Mouse (Mus musculus) embryo, embryonic 10.5 days (tissue): ENCODE measurements around the gene C1ql2.

Source experiments
- DNase-seq: peaks from one replicate; pipeline ENCODE4 v3.0.0-alpha.2; 2015; ENCODE audit warnings: low spot score

The C1ql2 gene

DNA sequence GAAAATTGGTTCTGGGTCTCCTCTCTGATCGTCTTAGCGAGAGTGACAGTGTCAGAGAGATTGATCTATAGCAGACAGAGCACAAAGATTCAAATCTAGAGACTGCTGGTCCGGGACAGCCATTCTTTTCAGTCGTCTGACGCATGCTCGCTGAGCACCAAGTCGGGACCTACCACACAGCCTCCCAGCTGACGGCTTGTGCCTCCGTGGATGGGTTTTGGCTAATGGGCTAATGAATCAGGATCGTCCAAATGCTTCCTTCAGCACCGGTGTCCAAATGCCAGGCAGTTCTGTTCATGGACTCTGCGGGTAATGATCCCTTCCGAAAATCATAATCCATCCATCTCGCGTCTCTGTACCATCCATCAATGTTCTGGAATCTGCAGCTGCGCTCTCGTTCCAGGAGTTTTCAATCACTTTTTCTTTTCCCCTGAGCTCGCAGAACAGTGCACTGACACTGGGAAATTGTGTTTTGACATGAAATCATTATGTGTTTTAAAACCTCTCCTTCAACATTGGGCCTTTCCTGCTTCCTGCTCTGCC is 44.7 kb downstream of the C1ql2 start:
- no peak for DNase-seq

DNA sequence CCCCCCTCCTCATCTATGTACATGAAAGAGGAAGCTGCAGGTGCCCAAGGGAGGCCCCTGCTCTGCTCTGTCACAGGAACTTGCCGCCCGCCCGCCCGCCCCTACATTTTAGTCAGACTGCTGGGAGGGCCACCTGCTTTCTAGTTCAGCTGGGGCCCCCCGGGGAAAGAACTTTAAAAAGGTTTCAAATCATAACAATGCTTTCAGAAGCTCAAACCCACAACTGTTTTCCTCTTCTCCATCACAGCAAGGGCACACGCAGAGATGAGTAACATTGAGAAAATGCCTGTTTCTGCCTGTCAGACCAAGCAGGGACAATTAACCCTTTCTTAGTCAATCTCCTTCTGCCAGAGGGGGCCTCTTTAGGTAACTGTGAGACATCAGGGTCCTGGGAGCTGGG is 49.4 kb downstream of the C1ql2 start:
- DNase-seq: no peak

DNA sequence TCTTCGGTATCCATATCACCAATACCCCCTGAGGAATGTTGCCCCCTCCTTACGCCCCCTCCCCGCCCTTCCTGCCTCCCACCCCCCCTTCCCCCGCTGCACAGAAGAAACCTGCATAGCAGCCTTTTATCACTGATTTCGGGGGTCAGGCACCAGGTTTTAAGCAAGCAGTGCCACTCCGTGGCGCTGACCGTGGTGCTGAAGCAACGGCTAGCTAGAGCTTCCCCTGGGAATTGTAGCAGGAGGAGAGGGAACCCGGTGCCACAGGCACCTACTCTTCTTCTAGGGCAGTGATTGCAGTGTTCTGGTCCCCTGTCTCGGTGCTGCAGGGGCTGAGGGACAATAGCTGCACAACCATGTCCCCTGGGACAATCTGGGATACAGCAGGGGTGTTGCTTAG is 50.0 kb downstream of the C1ql2 start:
- DNase-seq: peak; percentile 87
